Mouse (Mus musculus) kidney, postnatal 4 days (tissue): Measurements from ENCODE around the gene Nek1.

Source experiments
- DNase-seq, 2 experiments: peaks; one replicate each; pipeline ENCODE4 v3.0.0; 2021; ENCODE audit warnings: mixed read lengths in 2 of 2

Nek1 gene

DNA sequence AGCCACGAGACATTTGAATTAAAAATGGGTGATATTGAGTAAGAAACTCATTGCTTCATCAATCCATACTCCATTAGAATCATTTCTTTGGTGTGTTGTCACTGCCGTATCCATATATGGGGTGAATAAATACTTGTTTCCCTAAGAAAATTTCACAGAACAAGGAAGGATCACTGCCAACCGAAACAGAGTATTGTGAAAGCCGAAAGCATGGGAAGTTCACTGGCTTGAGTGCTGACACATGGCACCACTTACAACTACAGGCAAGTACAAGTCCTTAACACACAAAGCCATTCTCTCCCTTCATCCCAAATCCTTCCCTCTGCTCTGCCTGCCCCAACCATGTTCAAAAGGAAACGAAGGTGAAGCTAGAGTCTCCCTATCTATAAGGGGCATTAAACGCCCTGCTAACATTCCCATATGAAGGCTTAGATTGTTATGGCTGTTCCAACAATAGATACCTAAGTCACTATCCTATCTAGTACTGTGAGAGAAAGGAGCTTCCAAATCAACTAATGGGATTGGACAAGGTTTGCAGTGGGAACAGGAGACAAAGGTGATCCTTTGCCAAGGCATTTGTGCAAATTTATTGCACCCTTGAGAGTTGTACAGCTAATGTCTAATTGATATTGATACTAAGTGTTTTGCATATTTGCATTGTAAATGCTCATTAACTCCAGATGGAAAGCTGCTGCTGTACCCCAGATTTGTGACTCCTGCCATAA lies 168.6 kb downstream of the Nek1 start:
- DNase-seq, result no peak

DNA sequence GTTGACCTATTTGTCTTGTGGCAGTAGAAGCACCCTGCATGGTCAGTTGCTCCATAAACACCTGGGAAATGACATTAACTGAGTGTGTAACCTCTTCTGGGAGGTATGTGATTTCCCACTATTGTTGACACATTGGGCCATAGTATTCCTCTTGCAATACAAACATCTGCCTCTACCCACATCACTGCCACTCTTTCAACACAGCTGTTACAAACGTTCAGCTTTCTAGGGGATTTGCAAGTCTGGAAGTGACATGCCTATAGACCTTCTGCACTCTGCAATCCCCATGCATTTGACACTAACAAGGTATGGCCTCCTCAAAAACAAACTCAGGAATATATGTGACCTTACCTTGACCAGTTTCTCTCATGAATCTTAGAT lies 169.2 kb downstream of the Nek1 start:
- DNase-seq, result no peak

DNA sequence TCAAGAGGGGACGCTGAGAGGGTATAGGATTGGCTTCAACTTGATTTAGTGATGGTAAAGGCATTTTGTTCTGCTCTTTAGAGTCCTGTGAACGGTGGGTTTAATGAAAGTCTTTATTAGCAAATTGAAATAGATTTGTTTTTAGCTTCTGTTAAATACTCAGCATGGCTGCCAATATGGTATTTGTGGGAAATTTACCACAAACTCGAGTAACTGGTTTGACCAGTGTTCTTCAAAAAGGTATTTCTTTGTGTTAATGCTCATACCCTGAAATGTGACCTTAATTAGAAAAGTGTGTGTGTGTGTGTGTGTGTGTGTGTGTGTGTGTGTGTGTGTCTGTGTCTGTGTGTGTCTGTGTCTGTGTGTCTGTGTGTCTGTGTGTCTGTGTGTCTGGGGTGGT lies 178.6 kb downstream of the Nek1 start:
- no peak for DNase-seq

DNA sequence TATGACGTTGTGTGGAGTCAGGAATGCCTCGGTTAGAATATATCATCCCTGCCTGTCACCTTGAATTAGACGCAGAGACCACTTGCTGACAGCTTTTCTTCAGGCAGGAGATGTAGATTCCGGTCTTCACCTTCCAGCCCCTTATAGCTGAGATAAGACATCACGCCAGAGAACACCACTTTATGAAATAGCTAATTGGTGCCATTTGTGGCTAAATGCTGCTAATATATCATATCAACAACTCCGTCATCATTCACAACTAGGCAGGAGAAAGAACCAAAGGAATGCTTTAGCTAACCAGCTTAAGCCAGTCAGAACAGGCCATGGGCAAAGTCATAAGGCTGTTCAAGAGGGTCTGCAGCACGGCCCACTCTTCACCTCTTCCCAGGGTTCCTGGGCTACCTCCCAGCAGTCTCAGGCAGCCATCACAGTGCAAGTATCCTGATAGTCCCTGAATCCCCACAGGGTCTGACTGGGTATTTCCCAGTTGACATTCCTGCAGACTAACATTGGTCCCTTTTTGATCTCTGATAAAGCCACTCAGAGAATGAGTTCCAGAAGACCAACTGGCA lies 181.0 kb downstream of the Nek1 start:
- DNase-seq, result no peak

DNA sequence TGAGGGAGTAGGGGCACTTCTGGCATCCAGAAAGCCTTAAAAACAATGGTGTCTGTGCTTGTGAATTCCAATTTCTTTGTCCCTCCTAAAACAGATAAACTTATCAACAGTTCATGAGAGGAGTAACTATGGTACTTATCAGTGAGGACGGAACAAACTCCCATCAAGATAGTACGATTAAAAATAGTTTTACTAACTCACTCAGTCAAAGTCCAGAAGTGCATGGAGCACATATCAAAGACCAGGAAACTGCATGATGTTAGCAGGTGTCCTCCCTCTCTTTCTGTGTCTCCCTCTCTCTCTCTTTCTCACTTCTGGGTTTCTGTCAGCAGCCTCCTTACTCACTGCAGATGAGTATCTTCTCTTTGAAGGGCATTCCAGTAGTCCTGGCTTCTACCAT lies 182.9 kb downstream of the Nek1 start:
- no peak for DNase-seq

DNA sequence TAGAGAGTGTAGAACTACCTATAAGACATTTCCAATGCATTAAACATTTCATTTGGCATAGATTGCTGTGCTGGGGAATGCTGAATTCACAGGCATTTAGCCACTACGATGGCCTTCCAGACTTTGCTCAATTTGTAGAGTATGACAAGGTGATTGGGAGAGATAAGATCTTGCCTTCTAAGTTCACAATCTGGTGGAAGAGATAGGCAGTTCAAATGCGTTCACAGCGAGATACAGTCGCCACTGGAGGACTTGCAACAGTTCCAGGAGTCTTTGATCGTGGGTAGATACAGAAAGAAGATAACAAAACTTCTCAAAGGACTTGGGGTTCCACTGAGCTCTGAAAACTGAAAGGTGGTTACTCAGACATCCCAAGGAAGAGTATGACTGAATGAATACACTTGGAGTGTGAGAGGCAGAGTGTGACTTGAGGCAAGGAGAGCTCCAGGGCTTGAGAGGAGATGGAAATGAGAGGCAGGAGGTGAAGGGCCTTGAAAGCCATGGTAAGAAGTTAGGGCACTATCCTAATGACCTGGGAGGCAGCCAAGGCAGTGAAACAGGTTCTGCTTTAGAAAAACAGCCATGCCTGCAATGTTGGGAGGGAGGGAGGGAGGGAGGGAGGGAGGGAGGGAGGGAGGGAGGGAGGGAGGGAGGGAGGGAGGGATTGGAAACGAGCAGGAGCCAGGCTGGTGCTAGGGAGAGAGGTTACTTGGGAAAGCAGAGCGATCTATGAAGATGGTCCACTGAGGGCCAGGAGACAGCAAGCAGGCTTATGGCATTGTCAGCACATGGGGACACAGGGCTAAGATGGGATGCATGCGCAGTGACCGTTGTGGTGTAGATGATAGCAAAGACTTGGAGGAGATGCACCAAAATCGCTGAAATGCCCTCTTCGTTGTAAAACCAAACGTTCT lies 184.9 kb downstream of the Nek1 start:
- DNase-seq, result peak; percentile 6 to 22

DNA sequence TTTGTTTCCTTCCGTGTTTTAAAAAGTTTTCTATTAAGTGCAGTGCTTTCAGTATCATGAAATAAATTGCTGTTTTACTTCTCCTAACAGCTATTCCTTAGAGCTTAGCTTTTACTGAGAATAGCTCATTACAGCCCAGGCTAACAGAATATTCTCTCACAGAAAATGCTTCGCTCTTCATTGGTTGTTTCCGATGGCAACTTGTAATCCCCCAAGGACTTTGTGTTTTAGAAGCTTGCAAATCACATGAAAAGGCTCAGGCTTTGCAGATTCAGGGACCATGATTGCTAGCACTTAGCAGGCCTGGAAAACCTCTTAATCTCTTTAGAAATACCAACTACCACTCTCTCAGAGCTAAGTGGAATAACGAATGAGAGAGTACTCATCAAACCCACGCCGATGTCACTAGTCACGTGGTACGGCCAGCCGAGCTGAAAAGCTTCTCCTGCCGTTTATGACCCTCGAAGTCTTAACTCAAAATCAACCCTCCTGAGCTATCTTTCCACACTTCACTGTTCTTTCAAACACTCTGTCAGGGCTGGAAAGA lies 185.7 kb downstream of the Nek1 start:
- peak; percentile 9 to 15 for DNase-seq
